Mouse (Mus musculus) T-cell, adult 2 months (primary cell): ENCODE measurements around the gene Noto.

ENCODE experiments used
- DNase-seq: peaks from one replicate; pipeline ENCODE4 v3.0.0; 2022; ENCODE audit warnings: low spot score

Noto gene

DNA sequence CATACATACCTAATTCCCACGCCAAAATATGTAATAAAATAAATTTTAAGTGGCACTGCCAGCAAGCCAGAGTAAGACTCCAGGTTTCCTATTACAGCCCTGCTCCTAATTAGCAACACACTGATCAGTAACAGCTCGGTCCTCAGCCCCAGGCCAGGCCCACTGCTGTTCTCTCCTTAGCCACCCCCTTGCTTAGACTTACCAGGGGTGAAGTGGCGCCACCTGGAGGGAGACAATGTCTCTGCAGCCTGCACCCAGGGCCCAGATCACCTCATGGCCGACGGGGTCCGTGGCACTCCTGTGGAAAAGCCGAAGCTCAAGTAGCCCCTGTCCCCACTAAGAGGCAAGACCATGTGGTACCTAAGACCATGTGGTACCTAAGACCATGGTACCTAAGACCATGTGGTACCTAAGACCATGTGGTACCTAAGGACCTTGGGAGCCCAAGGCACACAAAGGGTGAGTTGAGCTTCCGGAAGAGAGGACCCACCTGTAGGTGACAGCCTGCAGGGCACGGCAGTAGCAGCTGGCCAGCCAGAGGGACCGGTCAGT, 53.8 kb downstream of the Noto start:
- peak; percentile 16 for DNase-seq

DNA sequence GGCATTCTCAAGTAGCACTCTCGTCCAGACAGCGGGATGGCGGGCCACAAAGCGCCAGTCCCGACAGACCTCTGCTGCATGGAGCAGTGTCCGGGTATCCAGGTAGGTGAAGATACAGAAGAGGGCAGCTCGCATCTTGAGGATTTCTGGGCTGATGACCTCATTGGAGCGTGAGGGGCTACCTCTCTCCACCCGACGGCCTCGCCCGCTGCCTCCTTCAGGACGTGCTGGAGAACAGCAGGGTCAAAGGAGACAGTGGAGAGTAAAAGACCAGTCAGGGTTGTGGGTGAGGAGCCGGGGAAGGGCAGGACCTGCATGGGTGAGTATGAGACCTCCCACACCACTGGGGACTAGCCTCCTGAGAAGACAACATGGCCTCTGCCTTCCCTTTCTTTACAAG, 54.7 kb downstream of the Noto start:
- DNase-seq: no peak
